Mouse (Mus musculus) heart, postnatal 0 days (tissue): Measurements from ENCODE around the gene Atp2b1. TPM values are rescaled to one million over a fixed set of nuclear protein-coding genes. Genes with fewer than 3 reads are reported as not detected.

ENCODE experiments used
- ATAC-seq: fragments of 200-750 bp; cut with Nextera tagmentation; 2 replicates; pipeline ENCODE4 v1.8.0; 2017; ENCODE audit warnings: low read depth, moderate number of reproducible peaks, moderate library complexity; ENCODE audit not compliant: insufficient read depth
- DNase-seq: peaks from one replicate; pipeline ENCODE4 v3.0.0-alpha.2; 2016; ENCODE audit warnings: low spot score
- H3K27ac ChIP-seq: fragments of 300-500 bp; sonication (generic); 2 replicates; pipeline ENCODE4 v1.5.1; 2014; ENCODE audit warnings: low read depth, mild to moderate bottlenecking
- H3K27me3 ChIP-seq: fragments of 300-500 bp; sonication (generic); 2 replicates; pipeline ENCODE4 v1.6.1; 2014; ENCODE audit warnings: low read length, mixed read lengths; ENCODE audit not compliant: control insufficient read depth, insufficient read depth
- H3K36me3 ChIP-seq: fragments of 300-500 bp; sonication (generic); replicated peaks from 2 replicates; pipeline ENCODE4 v1.6.1; 2014; ENCODE audit warnings: low read length, mixed read lengths; ENCODE audit not compliant: control insufficient read depth, insufficient read depth
- H3K4me1 ChIP-seq: fragments of 300-500 bp; sonication (generic); 2 replicates; pipeline ENCODE4 v1.6.1; 2014; ENCODE audit warnings: antibody characterized with exemption; ENCODE audit not compliant: control insufficient read depth, insufficient read depth
- H3K4me2 ChIP-seq: fragments of 300-500 bp; sonication (generic); 2 replicates; pipeline ENCODE4 v1.6.1; 2014; ENCODE audit warnings: low read depth, mild to moderate bottlenecking, low read length, moderate library complexity
- H3K4me3 ChIP-seq: fragments of 300-500 bp; sonication (generic); 2 replicates; pipeline ENCODE4 v1.5.1; 2014; ENCODE audit warnings: low read depth, low read length
- H3K9ac ChIP-seq: fragments of 300-500 bp; sonication (generic); replicated peaks from 2 replicates; pipeline ENCODE4 v1.6.1; 2014; ENCODE audit warnings: low read depth, low read length, mixed read lengths
- H3K9me3 ChIP-seq: fragments of 300-500 bp; sonication (generic); replicated peaks from 2 replicates; pipeline ENCODE4 v1.6.1; 2016; ENCODE audit warnings: low read length; ENCODE audit not compliant: control insufficient read depth
- CTCF ChIP-seq: IDR thresholded peaks from 2 replicates; pipeline ENCODE4 v1.5.1; 2016; ENCODE audit warnings: antibody characterized with exemption, control low read depth, low read depth
- EP300 ChIP-seq: IDR thresholded peaks from 2 replicates; pipeline ENCODE4 v1.6.1; 2016; ENCODE audit warnings: antibody characterized with exemption, low read depth
- WGBS: fragments of 180-500 bp; shearing (Covaris S2); extraction: QIAGEN DNeasy Blood & Tissue Kit; methylation state at CpG from one replicate; pipeline ENCODE4 v1.1.7; 2014; 5-methylcytosine and 5-hydroxymethylcytosine counted together
- polyA plus RNA-seq: library from polyadenylated mRNA; unstranded; fragments of >200 nt; fragmentation: Nextera tagmentation; extraction: Ambion mirVana; gene quantifications from 2 replicates; pipeline ENCODE4 v1.2.1, GENCODE M21; 2015
- total RNA-seq: library from RNA; depleted of rRNA; stranded (reverse); fragments of >200 nt; gene quantifications from 2 replicates; pipeline ENCODE4 v1.2.3, GENCODE M21; 2014; ENCODE audit warnings: low replicate concordance

The Atp2b1 gene
- total and polyA plus RNA-seq, 2 experiments from 2014 or later = 28.3 to 67.0 TPM

DNA sequence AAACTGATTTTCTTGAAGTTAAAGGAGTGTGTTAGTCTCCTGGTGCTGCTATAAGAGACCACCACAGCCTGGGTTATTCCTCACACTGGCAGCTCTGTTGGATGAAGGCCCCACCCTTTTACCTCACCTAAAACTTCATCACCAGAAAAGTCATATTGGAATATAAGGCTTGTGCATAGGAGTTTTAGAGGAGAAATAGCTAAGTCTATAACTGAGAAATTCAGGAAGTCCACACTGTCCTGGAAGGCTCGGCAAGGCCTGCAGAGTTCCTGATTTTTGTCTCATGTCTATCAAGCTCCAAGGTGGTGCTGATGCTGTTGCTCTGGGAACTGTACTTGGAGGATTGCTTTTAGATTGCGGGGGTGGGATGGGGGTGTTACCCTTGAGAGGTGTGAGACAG lies 26.6 kb downstream of the Atp2b1 start:
- Histone ChIP-seq H3K4me3 (no peak overlapping the region), H3K9me3 (no peaks in the 10 kb centered on the region), H3K9ac (no peak overlapping the region), H3K4me1 (no peaks in the 10 kb centered on the region), H3K27me3 (no peaks in the 10 kb centered on the region), H3K36me3 (no peaks in the 10 kb centered on the region), H3K27ac (no peak overlapping the region), H3K4me2 (no peak overlapping the region)
- TF ChIP-seq CTCF = no peak
- no peak for TF ChIP-seq EP300
- WGBS = 66% methylated on average over 2 of the region's 2 CpGs
- ATAC-seq (no peak), DNase-seq (no peak)

DNA sequence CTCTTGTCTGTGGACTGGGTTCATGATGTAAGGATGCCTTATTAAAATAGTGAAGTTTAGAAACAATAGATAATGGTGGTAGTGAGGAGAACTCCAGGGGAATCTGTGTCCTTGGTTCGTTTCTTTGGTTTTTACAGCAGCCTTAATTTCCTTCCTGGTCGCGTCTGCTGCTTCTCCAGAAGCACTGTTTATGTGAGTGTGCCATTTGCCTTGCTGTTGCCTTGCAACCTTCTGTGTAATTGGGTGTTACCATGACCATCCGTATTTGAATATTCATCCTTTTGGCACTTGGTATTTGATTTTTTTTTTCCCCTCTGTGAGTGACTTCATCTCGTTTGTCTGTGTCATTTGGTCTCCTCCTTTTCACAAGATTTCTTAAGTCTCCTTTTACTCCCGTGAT lies 27.8 kb downstream of the Atp2b1 start:
- no peaks in the 10 kb centered on the region for H3K27me3 ChIP-seq
- ATAC-seq = no peak
- H3K4me1 ChIP-seq = no peaks in the 10 kb centered on the region
- H3K36me3 ChIP-seq = no peaks in the 10 kb centered on the region
- no peak overlapping the region for H3K4me2 ChIP-seq
- H3K9me3 ChIP-seq = no peaks in the 10 kb centered on the region
- H3K4me3 ChIP-seq = no peak overlapping the region
- no peak overlapping the region for H3K9ac ChIP-seq
- WGBS = 68% methylated on average over 6 of the region's 6 CpGs
- no peak for TF ChIP-seq EP300
- TF ChIP-seq CTCF = no peak
- DNase-seq = no peak
- no peak overlapping the region for H3K27ac ChIP-seq

DNA sequence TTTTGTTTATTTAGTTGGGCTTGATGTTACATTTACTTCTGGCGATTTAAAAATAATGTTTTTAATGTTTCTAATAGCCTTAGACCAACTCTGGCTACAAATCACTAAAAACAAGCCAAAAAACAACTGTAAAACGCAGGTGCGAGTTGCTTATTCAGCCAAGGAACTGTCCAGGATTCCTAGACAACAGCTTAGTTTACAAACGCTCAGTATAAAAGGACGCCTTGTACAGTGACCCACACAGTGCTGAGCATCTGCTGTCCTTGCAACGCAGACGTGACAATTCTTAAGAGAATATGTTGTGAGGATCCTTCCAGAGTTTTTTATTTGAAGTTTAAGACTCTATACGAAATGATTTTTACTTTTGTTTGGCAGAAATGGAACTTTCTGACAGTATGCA lies 28.8 kb downstream of the Atp2b1 start:
- whole genome bisulfite sequencing = 86% methylated on average over 8 of the region's 8 CpGs
- no peak overlapping the region for H3K4me2 ChIP-seq
- no peaks in the 10 kb centered on the region for H3K4me1 ChIP-seq
- H3K4me3 ChIP-seq = no peak overlapping the region
- TF ChIP-seq EP300 (no peak), CTCF (no peak)
- ATAC-seq (no peak), DNase-seq (no peak)
- H3K9me3 ChIP-seq = no peaks in the 10 kb centered on the region
- no peak overlapping the region for H3K9ac ChIP-seq
- no peaks in the 10 kb centered on the region for H3K36me3 ChIP-seq
- H3K27me3 ChIP-seq = no peaks in the 10 kb centered on the region
- no peak overlapping the region for H3K27ac ChIP-seq

DNA sequence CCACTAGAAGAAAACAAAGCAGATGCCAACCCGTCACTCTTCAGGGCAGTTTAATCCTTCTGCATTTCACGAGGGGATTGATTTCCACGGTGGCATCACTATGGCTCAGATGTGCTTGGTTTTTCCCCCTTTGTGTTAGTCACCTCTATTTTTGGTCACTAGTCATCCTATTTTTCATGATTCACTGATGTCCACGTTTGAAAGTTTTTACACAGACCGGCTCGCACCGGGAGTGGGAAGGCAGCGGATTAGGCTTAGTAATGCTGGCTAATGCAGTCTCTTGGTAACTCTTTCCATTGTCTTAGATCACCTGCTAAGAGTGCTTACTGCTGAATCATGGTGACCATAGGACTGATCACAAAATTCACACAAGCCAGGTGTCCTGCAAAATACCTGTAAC lies 29.7 kb downstream of the Atp2b1 start:
- no peaks in the 10 kb centered on the region for H3K36me3 ChIP-seq
- no peaks in the 10 kb centered on the region for H3K27me3 ChIP-seq
- H3K9ac ChIP-seq = no peak overlapping the region
- H3K9me3 ChIP-seq = no peaks in the 10 kb centered on the region
- ATAC-seq (no peak), DNase-seq (no peak)
- WGBS = 85% methylated on average over 8 of the region's 8 CpGs
- no peak overlapping the region for H3K27ac ChIP-seq
- no peak overlapping the region for H3K4me2 ChIP-seq
- TF ChIP-seq CTCF = no peak
- TF ChIP-seq EP300 = no peak
- no peak overlapping the region for H3K4me3 ChIP-seq
- no peaks in the 10 kb centered on the region for H3K4me1 ChIP-seq

DNA sequence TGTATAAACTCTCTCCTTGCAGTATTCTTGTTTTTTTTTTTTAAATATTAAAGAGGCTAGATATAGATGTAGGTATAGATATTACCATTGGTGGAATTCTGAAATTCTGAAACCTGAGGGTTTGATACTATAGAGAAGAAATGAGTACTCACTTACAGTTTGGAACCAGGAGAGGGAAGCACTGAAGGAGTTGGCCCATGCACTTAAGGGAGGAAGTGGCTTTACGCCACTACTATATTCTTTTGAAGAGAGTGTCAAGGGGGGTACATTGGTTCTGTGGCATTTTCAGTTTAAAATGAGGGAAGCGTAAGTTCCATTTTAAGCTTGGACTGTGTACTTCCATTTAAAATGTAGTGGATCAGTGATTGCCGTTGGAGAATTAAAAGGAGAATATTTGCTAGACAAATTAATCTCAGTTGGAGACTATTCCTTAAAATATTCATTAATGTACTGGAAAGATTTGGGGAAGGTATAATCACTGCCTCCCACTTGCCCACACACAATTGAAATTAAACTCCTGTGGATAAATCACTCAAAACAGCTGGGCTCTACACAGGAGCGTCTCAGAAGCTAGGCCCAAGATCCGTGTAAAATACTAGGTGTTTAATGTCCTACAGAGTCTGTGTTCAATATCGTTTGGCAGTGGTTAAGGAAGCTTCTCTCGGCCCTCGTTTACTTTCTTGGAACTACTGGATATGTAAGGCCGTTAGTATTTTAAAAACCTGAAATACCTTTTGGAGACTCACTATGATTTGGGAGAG lies 32.0 kb downstream of the Atp2b1 start:
- no peaks in the 10 kb centered on the region for H3K36me3 ChIP-seq
- 79% methylated on average over 9 of the region's 9 CpGs for WGBS
- DNase-seq (no peak), ATAC-seq (no peak)
- no peak overlapping the region for H3K4me2 ChIP-seq
- no peaks in the 10 kb centered on the region for H3K9me3 ChIP-seq
- H3K27me3 ChIP-seq = no peaks in the 10 kb centered on the region
- no peak overlapping the region for H3K27ac ChIP-seq
- no peak overlapping the region for H3K9ac ChIP-seq
- TF ChIP-seq CTCF (no peak), EP300 (no peak)
- H3K4me1 ChIP-seq = peaks cover 10% of the 10 kb centered on the region
- no peak overlapping the region for H3K4me3 ChIP-seq

DNA sequence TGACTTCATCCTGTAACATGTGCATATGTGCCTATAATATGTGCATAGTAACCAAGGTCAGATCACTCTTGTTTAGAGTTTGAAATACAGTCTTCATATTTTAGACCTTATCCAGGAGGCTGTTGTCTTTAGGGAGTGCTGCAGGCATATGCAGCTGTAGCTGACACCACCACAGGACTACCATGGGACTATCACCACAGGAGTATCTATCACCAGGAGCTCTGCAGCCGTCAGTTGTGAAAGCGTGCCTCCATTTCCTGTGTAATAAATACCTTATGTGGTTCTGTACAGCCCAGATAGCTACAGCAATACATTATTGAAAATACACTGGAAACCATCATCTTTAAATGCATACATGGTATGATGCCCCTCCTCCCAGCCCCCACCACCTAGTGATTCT lies 33.0 kb downstream of the Atp2b1 start:
- DNase-seq = no peak
- 36% methylated on average over 2 of the region's 2 CpGs for WGBS
- no peak overlapping the region for H3K4me2 ChIP-seq
- H3K9me3 ChIP-seq = no peaks in the 10 kb centered on the region
- no peaks in the 10 kb centered on the region for H3K27me3 ChIP-seq
- H3K4me1 ChIP-seq = peaks cover 14% of the 10 kb centered on the region
- H3K4me3 ChIP-seq = no peak overlapping the region
- H3K36me3 ChIP-seq = no peaks in the 10 kb centered on the region
- H3K27ac ChIP-seq = no peak overlapping the region
- no peak for ATAC-seq
- no peak overlapping the region for H3K9ac ChIP-seq
- TF ChIP-seq EP300 (no peak), CTCF (no peak)
